Mouse (Mus musculus): ENCODE results near the gene Rab40c.

DNA sequence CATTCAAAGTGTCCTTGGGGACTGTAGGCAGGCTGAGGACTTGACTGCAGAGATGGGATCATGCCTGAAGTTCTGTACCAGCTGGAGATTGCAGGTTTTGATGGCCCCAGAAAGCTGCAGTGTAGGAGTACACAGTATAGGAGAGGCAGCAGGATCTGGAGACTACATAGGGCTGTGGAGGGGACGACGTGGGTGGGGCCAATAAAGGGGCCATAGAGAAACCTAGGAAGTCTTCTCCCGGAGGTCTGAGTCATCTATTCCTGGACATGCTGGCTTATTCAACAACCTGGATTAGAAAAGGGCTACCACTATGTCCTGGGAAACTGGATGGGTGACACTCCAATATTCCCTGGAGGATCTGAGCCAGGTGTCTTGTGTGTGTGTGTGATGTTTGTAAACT is 36.2 kb upstream of the Rab40c start:
- no peak for TF ChIP-seq CTCF (IDR thresholded peaks at IDR 0.05; ENCODE audit: low read depth)
- TF ChIP-seq EP300 (IDR thresholded peaks at IDR 0.05; ENCODE audit: low read depth) = no peak
